Mouse (Mus musculus) left cerebral cortex, adult 2 months (tissue): ENCODE measurements around the gene Prkd3. TPM values are rescaled to one million over a fixed set of nuclear protein-coding genes. Genes with fewer than 3 reads are reported as not detected.
A peak's percentile ranks its signal among the peaks of the same experiment; 100 is the strongest.

Experiments
- DNase-seq, 2 experiments: peaks; one replicate each; pipeline ENCODE4 v3.0.0; 2021 to 2022; ENCODE audit warnings: low spot score in 2 of 2, mixed read lengths in 1 of 2; ENCODE audit errors: extremely low spot score in 1 of 2
- H3K27ac ChIP-seq: fragments of 200-600 bp; 2 replicates; pipeline ENCODE4 v1.8.1; 2022
- H3K4me3 ChIP-seq: fragments of 200-600 bp; 2 replicates; pipeline ENCODE4 v1.8.1; 2022
- CTCF ChIP-seq: fragments of 200-600 bp; IDR thresholded peaks from 2 replicates; pipeline ENCODE4 v1.8.1; 2022; ENCODE audit warnings: antibody characterized with exemption, mild to moderate bottlenecking, moderate library complexity
- intact Hi-C: fragments of 180-260 bp; cut with DNase I; formaldehyde crosslinking; loops from one replicate; pipeline ENCODE4 v1.15.1; 2025
- long read RNA-seq, 2 experiments: library from polyadenylated mRNA; stranded (forward); transcript quantifications; one replicate each; pipeline ENCODE4 v2.0.0; 2021; ENCODE audit warnings: borderline mapping rate in 2 of 2
- total RNA-seq, 2 experiments: library from RNA; stranded (reverse); gene quantifications; 2 replicates each; pipeline ENCODE4 v1.2.3; 2021

The Prkd3 gene
- 10 to 100 TPM in 1 of 2 experiments, 1 to 10 TPM in 1; 9.3 to 10.9 TPM for total RNA-seq
- long read RNA-seq, experiment 1, full-length matches to known transcripts, result 5 of 9 reads
- long read RNA-seq, experiment 1, partial matches to known transcripts, result 3 of 9 reads
- long read RNA-seq, experiment 1, other reads (novel, unspliced or antisense), result 1 of 9 reads
- long read RNA-seq, experiment 2, full-length matches to known transcripts, result 11 of 14 reads
- long read RNA-seq, experiment 2, partial matches to known transcripts, result 2 of 14 reads
- long read RNA-seq, experiment 2, other reads (novel, unspliced or antisense), result 1 of 14 reads

GRCm38 (mm10) chr17:79020208-79020983 is at the start of gene Prkd3:
Gene Prkd3 (minus strand): TSS chr17:79020816.
- DNase-seq, result peak; percentile 36 to 44
- H3K27ac ChIP-seq, result peak within 1 kb of the TSS; percentile 76
- peak within 1 kb of the TSS; percentile 63 for H3K4me3 ChIP-seq
- intact Hi-C loops, result no loop called here
- TF ChIP-seq CTCF, result no peak

- no peak for TF ChIP-seq CTCF
- Histone ChIP-seq H3K4me3 (no peak overlapping the region), H3K27ac (no peak overlapping the region)
- intact Hi-C loops, result no loop called here
- peak; percentile 26 to 30 for DNase-seq
These were observed 49.3 kb upstream of the Prkd3 start for GRCm38 (mm10) chr17:79069766-79070480.

- H3K27ac ChIP-seq, result no peak overlapping the region
- intact Hi-C loops, result no loop called here
- no peak for TF ChIP-seq CTCF
- no peak for DNase-seq
- no peak overlapping the region for H3K4me3 ChIP-seq
These were observed 48.4 kb upstream of the Prkd3 start for GRCm38 (mm10) chr17:79069019-79069418.

- intact Hi-C loops, result no loop called here
- TF ChIP-seq CTCF, result no peak
- H3K27ac ChIP-seq, result no peak overlapping the region
- no peak for DNase-seq
- H3K4me3 ChIP-seq, result no peak overlapping the region
These were observed 48.0 kb upstream of the Prkd3 start for GRCm38 (mm10) chr17:79068581-79068980.

GRCm38 (mm10) chr17:79064250-79064649 is 43.6 kb upstream of the Prkd3 start:
- intact Hi-C loops, result no loop called here
- no peak for TF ChIP-seq CTCF

GRCm38 (mm10) chr17:79060221-79060620 is 39.6 kb upstream of the Prkd3 start:
- no peak for DNase-seq
- no peak for TF ChIP-seq CTCF
- intact Hi-C loops, result no loop called here
- no peak overlapping the region for H3K27ac ChIP-seq
- H3K4me3 ChIP-seq, result no peak overlapping the region

More at GRCm38 (mm10) chr17:79064250-79064649, 43.6 kb upstream of the Prkd3 start:
- DNase-seq, result no peak
- H3K27ac ChIP-seq, result no peak overlapping the region
- H3K4me3 ChIP-seq, result no peak overlapping the region

GRCm38 (mm10) chr17:79058271-79058670 is 37.7 kb upstream of the Prkd3 start:
- DNase-seq, result no peak
- H3K4me3 ChIP-seq, result no peak overlapping the region
- H3K27ac ChIP-seq, result no peak overlapping the region
- intact Hi-C loops, result no loop called here
- TF ChIP-seq CTCF, result no peak

GRCm38 (mm10) chr17:79052088-79052812 is 31.6 kb upstream of the Prkd3 start:
- no peak; the same call in 1 of the 2 replicates for TF ChIP-seq CTCF
- peak; percentile 51 to 71 for DNase-seq
- H3K27ac ChIP-seq, result peak overlapping the region; percentile 64; the same call in 1 of the 2 replicates
- H3K4me3 ChIP-seq, result peak overlapping the region; percentile 52
- intact Hi-C loops, result no loop called here

- no peak for TF ChIP-seq CTCF
These were observed 31.0 kb upstream of the Prkd3 start, which contains the start of gene Qpct for GRCm38 (mm10) chr17:79051606-79052005. Gene Qpct (plus strand): TSS chr17:79051906.

GRCm38 (mm10) chr17:79043705-79044104 is 23.1 kb upstream of the Prkd3 start:
- TF ChIP-seq CTCF, result no peak
- H3K4me3 ChIP-seq, result no peak overlapping the region
- intact Hi-C loops, result no loop called here
- no peak overlapping the region for H3K27ac ChIP-seq
- no peak for DNase-seq

More at GRCm38 (mm10) chr17:79051606-79052005, 31.0 kb upstream of the Prkd3 start, which contains the start of gene Qpct:
- H3K27ac ChIP-seq, result peak within 1 kb of the TSS; percentile 64; the same call in 1 of the 2 replicates
- DNase-seq, result no peak
- intact Hi-C loops, result no loop called here
- H3K4me3 ChIP-seq, result peak within 1 kb of the TSS; percentile 52

GRCm38 (mm10) chr17:79039660-79040059 is 19.0 kb upstream of the Prkd3 start:
- intact Hi-C loops, result no loop called here
- TF ChIP-seq CTCF, result no peak
- H3K27ac ChIP-seq, result no peak overlapping the region
- no peak overlapping the region for H3K4me3 ChIP-seq
- DNase-seq, result no peak
